Mouse (Mus musculus): ENCODE results near the gene Irgc1.
A peak's percentile ranks its signal among the peaks of the same experiment; 100 is the strongest.

Gene Irgc1

GRCm38 (mm10) chr7:24400082-24400452 lies 52.0 kb downstream of the Irgc1 start:
- DNase-seq (ENCODE audit: low spot score in 2 of 2) = no peak

DNA sequence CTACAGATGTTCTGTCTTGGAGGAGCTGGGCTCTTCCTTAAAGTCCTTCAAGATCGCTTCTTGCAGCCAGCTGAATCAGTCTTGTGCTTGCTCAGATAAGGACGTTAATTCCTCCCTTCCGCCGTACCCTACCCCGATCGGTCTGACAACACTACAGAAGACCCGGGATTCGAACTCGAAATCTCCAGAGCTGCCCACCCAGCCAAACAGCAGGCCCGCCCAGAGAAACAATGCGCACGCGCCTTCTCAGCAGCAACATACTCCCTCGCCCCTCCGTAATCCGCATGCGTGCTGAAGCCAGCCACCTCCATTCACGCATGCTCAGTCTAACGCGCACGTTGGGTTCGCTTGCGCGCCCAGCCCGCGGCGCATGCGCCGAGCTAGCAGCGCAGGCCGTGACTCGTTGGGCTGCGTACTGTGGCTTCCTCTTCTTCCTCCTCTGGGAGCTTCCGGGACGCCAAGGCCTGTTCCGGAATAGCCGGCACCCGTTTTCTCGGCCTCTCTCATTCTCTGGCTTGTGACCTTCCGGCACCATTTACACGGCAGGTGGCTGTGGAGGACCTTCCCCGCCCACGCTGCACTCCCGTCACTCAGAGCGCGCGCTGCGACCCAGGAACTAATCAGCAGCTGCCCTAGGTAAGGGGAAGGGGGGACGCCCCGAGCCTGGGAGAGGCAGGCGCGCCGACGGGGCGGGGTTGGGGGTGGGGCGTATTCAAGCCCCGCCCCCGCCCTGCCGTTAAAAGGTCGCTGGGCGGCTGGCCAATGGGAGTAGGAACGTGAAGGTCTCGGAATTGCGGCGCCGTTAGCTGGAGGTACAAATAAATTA lies 52.6 kb downstream of the Irgc1 start, which contains the start of gene Smg9:
Gene Smg9 (plus strand): TSS at position 364 of the 826 bp plus-strand sequence.
- DNase-seq (ENCODE audit: low spot score in 2 of 2) = peak; percentile 94 to 97

- no peak for DNase-seq (ENCODE audit: low spot score in 2 of 2)
These were observed 53.7 kb downstream of the Irgc1 start for GRCm38 (mm10) chr7:24398364-24398913.

DNA sequence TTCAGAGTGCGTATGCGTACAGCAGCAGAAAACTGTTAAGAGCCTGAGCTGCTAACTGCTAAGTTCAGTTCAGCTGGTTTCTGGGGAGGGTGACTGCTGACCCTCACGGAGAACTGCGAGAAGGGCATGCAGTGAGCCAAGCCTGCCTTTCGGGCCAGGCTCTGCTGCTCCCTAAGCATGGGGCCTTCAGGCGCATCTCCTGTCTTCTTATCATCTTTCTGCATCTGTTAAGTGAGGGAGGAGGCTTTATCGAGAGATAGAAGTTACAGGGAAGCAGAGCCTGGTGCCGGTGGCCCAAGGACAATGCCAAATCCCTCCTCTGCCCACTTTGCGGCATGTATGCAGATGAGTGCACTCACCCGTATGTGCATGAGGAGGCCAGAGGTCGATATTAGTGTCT lies 55.3 kb downstream of the Irgc1 start:
- DNase-seq (ENCODE audit: low spot score in 2 of 2) = no peak

DNA sequence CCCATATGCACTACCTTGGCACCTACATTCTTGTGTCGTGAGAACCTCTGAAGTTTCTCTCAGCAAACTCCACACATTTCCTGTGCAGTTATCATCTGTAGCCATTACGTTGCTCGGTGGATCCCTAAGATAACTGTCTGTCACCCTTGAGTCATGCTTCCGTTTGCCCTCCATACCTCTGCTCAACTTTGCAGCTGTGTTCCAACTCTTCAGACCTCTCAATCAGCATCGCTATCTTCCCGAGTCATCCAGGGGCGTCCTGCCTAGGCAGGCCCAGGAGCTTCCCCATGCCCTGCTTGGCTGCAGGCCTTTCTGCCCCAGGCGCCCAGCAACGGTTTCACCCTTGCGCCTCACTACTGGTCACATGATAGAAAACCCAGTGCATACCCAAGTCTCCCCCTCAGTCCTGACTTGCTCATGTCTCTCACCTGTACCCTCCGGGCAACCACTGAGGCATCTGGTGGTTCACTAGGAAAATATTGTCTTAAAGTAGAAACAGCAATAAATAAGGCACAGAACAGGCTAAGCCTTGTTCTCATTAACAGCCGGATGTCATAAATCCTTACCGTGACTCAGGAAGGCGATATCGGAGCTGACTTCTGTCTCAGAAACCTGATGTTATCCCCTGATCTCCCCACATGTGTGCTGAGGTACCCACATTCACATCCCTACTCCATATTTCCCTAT lies 57.5 kb downstream of the Irgc1 start:
- no peak for DNase-seq (ENCODE audit: low spot score in 2 of 2)

DNA sequence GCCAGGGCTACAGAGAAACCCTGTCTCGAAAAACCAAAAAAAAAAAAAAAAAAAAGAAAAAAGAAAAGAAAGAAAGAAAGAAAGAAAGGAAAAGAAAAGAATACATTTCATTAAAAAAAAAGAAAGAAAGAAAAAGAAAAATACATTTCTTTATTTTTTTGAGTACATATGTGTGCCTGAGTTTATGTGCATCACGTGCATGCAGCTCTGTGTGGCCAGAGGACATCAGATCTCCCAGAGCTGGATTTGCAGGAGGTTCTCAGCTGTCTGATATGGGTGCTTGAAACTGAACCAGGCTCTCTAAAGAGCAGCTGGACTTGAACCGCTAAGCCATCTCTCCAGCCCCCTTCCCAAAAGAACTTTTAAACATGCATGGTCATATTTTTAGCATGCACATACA lies 58.0 kb downstream of the Irgc1 start:
- no peak for DNase-seq (ENCODE audit: low spot score in 2 of 2)

GRCm38 (mm10) chr7:24391687-24392086 lies 60.4 kb downstream of the Irgc1 start:
- no peak for DNase-seq (ENCODE audit: low spot score in 2 of 2)

DNA sequence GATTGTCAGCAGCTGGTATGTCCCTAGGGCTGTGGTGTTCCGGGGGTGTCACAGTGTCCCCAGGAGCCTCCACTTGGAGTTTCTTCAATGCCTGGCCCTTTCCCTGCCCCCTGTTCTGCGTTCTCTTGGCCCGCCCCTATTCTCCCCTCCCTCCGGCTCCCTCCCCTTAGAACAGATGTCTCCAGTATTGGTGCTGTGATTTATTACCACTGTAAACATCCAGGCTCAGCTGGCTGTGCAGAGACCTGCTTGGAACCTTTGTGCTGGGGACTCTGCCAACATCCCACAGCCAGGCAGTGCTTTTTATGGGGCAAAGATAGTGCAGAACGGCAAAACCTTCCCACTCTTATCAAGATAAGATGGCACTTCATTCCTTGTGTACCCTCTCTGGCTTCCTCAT lies 61.0 kb downstream of the Irgc1 start:
- DNase-seq (ENCODE audit: low spot score in 2 of 2) = no peak

GRCm38 (mm10) chr7:24390512-24390911 lies 61.6 kb downstream of the Irgc1 start:
- DNase-seq (ENCODE audit: low spot score in 2 of 2) = no peak

GRCm38 (mm10) chr7:24389516-24390187 lies 62.4 kb downstream of the Irgc1 start:
- no peak for DNase-seq (ENCODE audit: low spot score in 2 of 2)

DNA sequence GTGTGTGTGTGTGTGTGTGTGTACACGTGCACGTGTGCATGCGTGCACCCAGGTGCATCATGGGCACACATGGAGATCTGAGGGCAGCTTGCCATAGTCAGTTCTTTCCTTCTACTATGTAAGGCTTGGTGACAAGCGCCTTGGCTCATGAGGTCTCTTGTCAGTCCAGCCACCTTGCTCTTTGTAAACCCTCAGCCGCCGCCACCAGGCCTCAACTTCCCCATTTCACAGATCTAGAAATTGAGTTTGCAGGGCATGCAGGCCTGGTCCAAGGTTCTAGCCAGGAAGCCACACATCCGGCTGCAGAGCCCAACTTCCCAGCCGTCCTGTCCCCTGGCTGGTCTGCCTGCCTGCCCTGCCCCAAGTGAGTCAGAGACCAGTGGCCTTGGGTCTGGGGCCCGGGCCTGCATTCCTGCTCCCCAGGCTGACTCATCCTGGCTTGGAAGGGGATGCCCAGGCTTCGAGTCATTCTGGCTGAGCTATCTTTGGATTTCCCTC lies 65.0 kb downstream of the Irgc1 start:
- DNase-seq (ENCODE audit: low spot score in 2 of 2) = no peak

GRCm38 (mm10) chr7:24384827-24385226 lies 67.3 kb downstream of the Irgc1 start:
- DNase-seq (ENCODE audit: low spot score in 2 of 2) = peak in 1 of 2 experiments; percentile 56

DNA sequence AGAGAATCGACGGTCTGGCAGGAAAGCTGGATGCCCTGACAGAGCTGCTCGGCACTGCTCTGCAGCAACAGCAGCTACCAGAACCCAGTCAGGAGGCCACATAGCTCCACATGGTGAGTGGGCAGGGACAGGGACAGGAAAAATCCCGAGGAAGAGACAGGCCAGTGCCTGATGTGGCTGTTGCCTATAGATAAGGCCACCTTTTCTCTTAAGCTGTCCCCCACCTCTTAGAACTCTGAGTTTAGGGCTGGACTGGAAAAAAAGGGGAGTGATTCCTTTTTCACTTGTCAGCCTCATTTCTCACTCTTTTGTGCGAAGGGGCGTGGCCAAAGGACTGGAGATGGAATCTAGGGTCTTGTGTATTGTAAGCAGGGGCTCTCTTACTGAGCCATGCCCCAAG lies 68.0 kb downstream of the Irgc1 start:
- no peak for DNase-seq (ENCODE audit: low spot score in 2 of 2)

- no peak for DNase-seq (ENCODE audit: low spot score in 2 of 2)
These were observed 69.2 kb downstream of the Irgc1 start for GRCm38 (mm10) chr7:24382730-24383372.

Data from right cerebral cortex, postnatal 36 days (tissue).